Comparison of ENCODE assay signal across 20 mouse cellular contexts in the genomic region with DNA sequence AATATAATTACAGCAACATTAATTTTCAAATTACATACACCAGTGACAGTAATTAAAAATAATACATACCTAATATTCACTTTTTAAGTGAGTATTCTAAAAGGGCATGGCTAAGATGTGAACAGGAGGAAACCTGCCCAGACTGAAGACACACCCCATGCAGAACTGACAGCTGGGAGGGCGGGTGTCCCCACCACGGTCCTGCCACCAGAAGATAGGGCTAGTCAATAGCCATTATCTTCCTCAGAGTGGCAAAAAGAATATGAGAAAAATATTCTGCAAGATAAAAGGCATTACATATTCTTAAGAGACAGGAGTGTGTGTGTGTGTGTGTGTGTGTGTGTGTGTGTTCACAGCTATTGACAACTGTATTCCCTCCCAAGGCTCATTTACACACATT.
DNase-seq lines count a peak whose midpoint lies in the region; ATAC-seq lines count a peak whose summit lies in the region.
"Had no signal": no experiment of that assay in that cellular context is flagged by ENCODE, and none has a peak within 500 bp of the region (broad histone marks: within the 10 kb centered on the region; RNA-seq: fewer than 3 reads in every experiment).

No protein-coding gene starts in this region.

- no peaks in the 10 kb centered on the region for H3K36me3 ChIP-seq in heart, embryonic 10.5 days
- no peaks in the 10 kb centered on the region for H3K36me3 ChIP-seq in liver, embryonic 16.5 days (ENCODE audit: control insufficient read depth, insufficient read depth)
- H3K36me3 ChIP-seq in intestine, embryonic 16.5 days (ENCODE audit: control insufficient read depth, insufficient read depth, low read length) = no peaks in the 10 kb centered on the region
- H3K36me3 ChIP-seq: embryonic facial prominence, embryonic 15.5 days; limb, embryonic 10.5 days had no signal

- 58% methylated on average over 2 of the region's 2 CpGs for WGBS in heart, embryonic 10.5 days
- 11% methylated on average over 2 of the region's 2 CpGs for WGBS in liver, embryonic 16.5 days (ENCODE audit: insufficient replicate concordance)
- 44% methylated on average over 2 of the region's 2 CpGs for WGBS in intestine, embryonic 16.5 days

- DNase-seq in heart, embryonic 10.5 days (ENCODE audit: low spot score) = peak; percentile 82
- DNase-seq in heart, postnatal 4 days = no peak
- peak; percentile 44 for DNase-seq in c-Kit-negative CD71-positive TER-119-positive erythroid progenitor cells, embryonic 14.5 days (ENCODE audit: low read depth, low spot score)
- no peak for DNase-seq in retina, postnatal 1 day
- DNase-seq: cerebellum, postnatal 14 days; heart, adult 2 months; heart, postnatal 10 days; kidney, adult 9 months; kidney, postnatal 4 days; layer of hippocampus, adult 9-11 months; lung, adult 18-20 months; right cerebral cortex, postnatal 4 days; thymus, adult 18-20 months had no signal

- peak; percentile 99 for ATAC-seq in erythroid progenitor cell, adult 5-6 weeks (replicated peaks; ENCODE audit: low FRiP score, poor library complexity, severe bottlenecking)
- peak; percentile 100 for ATAC-seq in liver, embryonic 16.5 days (ENCODE audit: low read depth)
- ATAC-seq in intestine, embryonic 16.5 days = no peak

- H3K9ac ChIP-seq in liver, embryonic 16.5 days (ENCODE audit: low read depth, low read length) = no peak overlapping the region
- no peak overlapping the region for H3K9ac ChIP-seq in intestine, embryonic 16.5 days (ENCODE audit: low read depth, low read length)
- H3K9ac ChIP-seq: embryonic facial prominence, embryonic 15.5 days; hindbrain, embryonic 14.5 days had no signal

- no peaks in the 10 kb centered on the region for H3K4me1 ChIP-seq in heart, embryonic 10.5 days
- H3K4me1 ChIP-seq in liver, embryonic 16.5 days (ENCODE audit: control insufficient read depth, low read depth, low read length) = peaks cover 11% of the 10 kb centered on the region
- no peaks in the 10 kb centered on the region for H3K4me1 ChIP-seq in intestine, embryonic 16.5 days (ENCODE audit: control insufficient read depth, insufficient read depth, low read length)
- H3K4me1 ChIP-seq: embryonic facial prominence, embryonic 15.5 days; limb, embryonic 10.5 days had no signal

- no peak overlapping the region for H3K4me3 ChIP-seq in heart, embryonic 10.5 days
- H3K4me3 ChIP-seq in liver, embryonic 16.5 days (ENCODE audit: low read depth, low read length) = no peak overlapping the region
- no peak overlapping the region for H3K4me3 ChIP-seq in intestine, embryonic 16.5 days (ENCODE audit: low read length)
- H3K4me3 ChIP-seq: embryonic facial prominence, embryonic 15.5 days; heart, adult 2 months; limb, embryonic 10.5 days had no signal

- no peaks in the 10 kb centered on the region for H3K9me3 ChIP-seq in heart, embryonic 10.5 days
- H3K9me3 ChIP-seq in liver, embryonic 16.5 days (replicated peaks; ENCODE audit: control insufficient read depth, low read length) = no peaks in the 10 kb centered on the region
- no peaks in the 10 kb centered on the region for H3K9me3 ChIP-seq in intestine, embryonic 16.5 days (ENCODE audit: control insufficient read depth, low read length)
- H3K9me3 ChIP-seq: embryonic facial prominence, embryonic 15.5 days; limb, embryonic 10.5 days had no signal

- H3K4me2 ChIP-seq in liver, embryonic 16.5 days (ENCODE audit: low read depth, low read length) = no peak overlapping the region
- H3K4me2 ChIP-seq in intestine, embryonic 16.5 days (ENCODE audit: low read depth, low read length) = no peak overlapping the region
- H3K4me2 ChIP-seq: embryonic facial prominence, embryonic 15.5 days; hindbrain, embryonic 14.5 days had no signal

- no peak overlapping the region for H3K27ac ChIP-seq in heart, embryonic 10.5 days
- peak overlapping the region; percentile 18; the same call in 1 of the 2 replicates for H3K27ac ChIP-seq in liver, embryonic 16.5 days (ENCODE audit: low read length)
- no peak overlapping the region for H3K27ac ChIP-seq in intestine, embryonic 16.5 days (ENCODE audit: low read length)
- H3K27ac ChIP-seq: embryonic facial prominence, embryonic 15.5 days; heart, adult 2 months; hindbrain, embryonic 14.5 days; limb, embryonic 10.5 days had no signal

- H3K27me3 ChIP-seq in heart, embryonic 10.5 days (ENCODE audit: insufficient read depth, poor library complexity, severe bottlenecking) = no peaks in the 10 kb centered on the region
- no peaks in the 10 kb centered on the region for H3K27me3 ChIP-seq in liver, embryonic 16.5 days (ENCODE audit: control insufficient read depth, insufficient read depth, low read depth, low read length)
- no peaks in the 10 kb centered on the region for H3K27me3 ChIP-seq in intestine, embryonic 16.5 days (replicated peaks; ENCODE audit: control insufficient read depth, insufficient read depth, low read length)
- H3K27me3 ChIP-seq: CH12.LX; embryonic facial prominence, embryonic 15.5 days had no signal

Comparison
In these comparisons a context has a peak if more than half of its experiments do, and no peak if none do; other contexts are left out.
1. DNase-seq: peak in heart, embryonic 10.5 days (single experiment) and c-Kit-negative CD71-positive TER-119-positive erythroid progenitor cells, embryonic 14.5 days (single experiment); none in heart, postnatal 4 days (single experiment) and retina, postnatal 1 day (single experiment).